Mouse (Mus musculus): ENCODE results near the gene Plb1.
A peak's percentile ranks its signal among the peaks of the same experiment; 100 is the strongest.

Gene Plb1

DNA sequence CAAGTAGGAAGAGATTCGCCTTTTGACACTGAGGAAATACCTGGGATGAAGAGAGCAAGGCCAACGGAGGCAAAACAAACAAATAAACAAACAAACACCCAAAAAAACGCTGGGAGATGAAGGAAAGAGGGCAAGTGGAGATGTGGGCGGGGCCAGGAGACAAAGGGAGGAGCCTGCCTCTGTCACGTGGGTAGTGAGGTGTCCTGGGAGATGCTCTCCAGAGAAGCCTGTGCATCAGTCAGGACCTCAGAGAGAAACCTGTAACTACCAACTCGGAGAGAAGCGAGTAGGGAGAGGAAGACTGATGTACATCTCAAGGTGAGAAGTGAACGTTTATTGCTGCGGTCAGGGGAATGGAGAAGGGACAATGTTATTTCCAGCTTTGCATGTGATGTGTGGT lies at the start of gene Plb1:
Gene Plb1, plus strand, starts transcription at position 235 of the 400 bp plus-strand sequence.
- no peak for DNase-seq (ENCODE audit: low read depth, low spot score)

DNA sequence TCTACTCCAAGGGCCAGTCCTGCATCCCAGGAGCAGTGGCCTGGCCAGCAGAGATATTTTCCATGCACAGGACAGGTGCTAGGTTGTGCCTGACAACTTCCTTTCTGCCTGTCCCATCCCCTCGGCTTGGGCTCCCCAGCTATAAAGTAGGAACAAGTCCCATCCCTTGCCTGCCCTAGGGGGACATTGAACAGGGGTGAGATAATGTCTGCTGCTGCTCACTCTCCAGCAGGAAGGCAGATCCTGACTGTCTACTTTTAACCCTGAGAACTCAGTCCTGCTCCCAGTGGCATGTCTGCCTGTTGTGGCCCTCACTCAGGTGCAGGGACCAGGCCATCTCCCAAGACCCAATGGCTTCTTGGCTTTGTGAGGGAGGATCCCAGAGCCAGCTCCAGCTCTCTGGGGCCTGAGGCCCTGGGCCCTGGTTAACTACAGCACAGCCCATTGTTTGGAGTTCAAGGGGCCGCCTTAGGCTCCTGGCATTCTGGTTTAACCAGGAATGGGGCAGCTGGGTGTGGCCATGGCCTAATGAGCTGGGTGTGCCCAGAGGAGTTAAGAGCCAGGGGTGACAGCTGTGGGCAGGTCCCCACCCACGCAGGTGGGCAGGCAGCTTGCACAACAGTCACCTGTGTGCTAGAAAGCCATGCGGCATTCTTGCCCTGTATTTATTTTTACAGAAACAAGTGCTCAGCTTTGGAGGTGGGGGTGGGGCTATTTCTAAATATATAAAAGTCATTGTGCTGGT lies 49.5 kb upstream of the Plb1 start:
- DNase-seq (ENCODE audit: low read depth, low spot score) = no peak

GRCm38 (mm10) chr5:32187717-32188116 lies 44.8 kb upstream of the Plb1 start:
- DNase-seq (ENCODE audit: low read depth, low spot score) = no peak

DNA sequence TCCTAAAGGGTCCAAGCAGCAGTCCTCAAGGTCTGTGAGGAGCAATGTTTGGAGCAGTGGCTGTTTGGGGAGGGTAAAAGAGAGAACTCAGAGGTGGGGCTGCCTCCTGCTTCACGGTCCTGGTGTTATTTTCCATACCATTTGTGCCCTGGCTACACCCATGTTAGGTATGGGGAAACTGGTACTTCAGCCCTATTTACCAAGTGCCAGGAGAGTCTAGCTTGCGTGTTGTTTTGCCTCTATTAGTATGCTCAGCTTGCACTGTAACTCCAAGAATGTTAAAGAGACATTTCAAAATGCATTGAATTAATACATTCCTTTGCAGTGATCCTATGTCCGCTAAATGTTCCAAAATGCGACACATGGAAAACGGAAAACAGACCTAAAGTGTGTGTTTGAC lies 41.2 kb upstream of the Plb1 start:
- no peak for DNase-seq (ENCODE audit: low read depth, low spot score)

- DNase-seq (ENCODE audit: low read depth, low spot score) = no peak
Measured at GRCm38 (mm10) chr5:32192016-32192845, 40.3 kb upstream of the Plb1 start.

- DNase-seq (ENCODE audit: low read depth, low spot score) = no peak
Measured at GRCm38 (mm10) chr5:32194236-32194635, 38.3 kb upstream of the Plb1 start.

GRCm38 (mm10) chr5:32195857-32196609 lies 36.5 kb upstream of the Plb1 start:
- DNase-seq (ENCODE audit: low read depth, low spot score) = no peak

- peak; percentile 69 for DNase-seq (ENCODE audit: low read depth, low spot score)
Measured at GRCm38 (mm10) chr5:32197698-32198097, 34.8 kb upstream of the Plb1 start.

GRCm38 (mm10) chr5:32199136-32199535 lies 33.4 kb upstream of the Plb1 start:
- no peak for DNase-seq (ENCODE audit: low read depth, low spot score)

- DNase-seq (ENCODE audit: low read depth, low spot score) = no peak
Measured at GRCm38 (mm10) chr5:32199594-32199993, 32.9 kb upstream of the Plb1 start.

DNA sequence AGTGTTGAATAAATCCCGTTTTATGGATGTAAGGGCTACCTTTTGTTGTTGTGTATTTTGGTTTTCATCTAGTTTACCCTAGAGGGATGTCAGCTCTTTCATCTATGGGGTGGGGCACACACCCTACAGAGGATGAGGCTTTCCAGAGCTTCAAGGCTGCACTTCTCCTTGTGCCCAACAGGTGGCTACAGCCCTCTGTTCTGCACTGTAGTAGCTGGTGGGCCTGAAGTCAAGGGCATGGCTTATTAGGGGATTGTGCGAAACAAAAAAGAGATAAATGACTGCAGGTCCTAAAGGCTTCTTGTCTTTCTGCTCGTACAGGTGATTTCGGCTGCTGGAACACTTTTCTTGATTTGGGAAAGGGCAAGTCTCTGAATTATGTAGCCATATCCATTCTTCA lies 27.9 kb upstream of the Plb1 start:
- no peak for DNase-seq (ENCODE audit: low read depth, low spot score)

DNA sequence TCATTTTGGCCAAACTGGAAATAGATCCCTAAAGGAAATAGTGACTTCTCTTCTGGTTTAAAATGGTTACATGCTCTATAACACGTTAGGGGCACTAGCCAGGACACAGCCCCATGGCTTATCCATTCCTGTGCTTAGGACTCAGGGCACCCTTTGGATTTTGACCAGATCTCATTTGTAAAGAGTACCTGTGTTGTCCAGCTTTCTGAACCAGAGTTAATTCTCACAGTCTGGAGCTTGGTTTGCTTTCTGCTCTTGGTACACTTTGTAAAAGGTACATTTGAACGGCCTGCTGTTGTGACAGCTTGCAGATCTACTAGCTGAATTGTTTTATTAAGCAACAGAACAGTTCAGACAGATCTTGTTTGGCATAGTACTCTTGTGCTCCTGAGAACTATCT lies 25.8 kb upstream of the Plb1 start:
- no peak for DNase-seq (ENCODE audit: low read depth, low spot score)

DNA sequence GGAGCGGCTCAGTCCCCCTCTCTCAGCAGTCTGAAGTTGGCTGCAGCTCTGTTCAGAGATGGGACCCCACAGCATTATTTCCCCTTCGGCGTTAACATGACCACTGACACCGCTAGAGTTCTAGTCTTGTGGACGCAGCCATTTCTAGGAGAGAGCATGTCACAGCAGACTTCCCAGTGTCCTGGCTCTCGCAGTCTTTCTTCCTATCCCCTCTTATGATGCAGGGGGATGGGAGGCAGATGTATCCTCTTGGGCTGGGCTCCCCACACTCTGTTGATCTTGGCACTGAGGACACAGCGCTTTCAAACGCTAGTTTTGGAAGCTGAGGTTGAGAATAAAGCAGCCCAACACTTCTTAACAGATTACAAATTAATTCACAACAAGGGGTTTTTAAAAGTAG lies 24.0 kb upstream of the Plb1 start:
- DNase-seq (ENCODE audit: low read depth, low spot score) = no peak

DNA sequence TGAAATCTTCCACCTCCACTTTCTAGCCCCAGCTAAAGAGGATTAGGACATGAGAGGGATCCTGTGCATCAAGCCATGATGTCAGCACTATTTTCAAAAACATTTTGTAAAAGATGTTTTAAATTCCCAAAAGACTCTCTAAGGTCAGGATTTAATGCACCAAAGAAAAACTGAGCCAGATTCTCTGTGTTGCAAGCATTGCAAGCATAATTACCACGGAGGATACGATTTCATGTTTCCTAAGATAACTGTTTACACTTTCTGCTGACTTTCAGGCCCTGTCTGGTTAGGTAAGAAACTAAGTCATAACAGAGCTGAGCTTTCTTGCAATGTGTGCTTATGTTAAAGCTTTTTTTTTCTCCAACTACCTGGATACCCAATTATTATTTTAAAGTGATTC lies 21.5 kb upstream of the Plb1 start:
- no peak for DNase-seq (ENCODE audit: low read depth, low spot score)

- no peak for DNase-seq (ENCODE audit: low read depth, low spot score)
Measured at GRCm38 (mm10) chr5:32213746-32214145, 18.8 kb upstream of the Plb1 start.

- DNase-seq (ENCODE audit: low read depth, low spot score) = peak; percentile 46
Measured at GRCm38 (mm10) chr5:32215510-32215909, 17.0 kb upstream of the Plb1 start.

DNA sequence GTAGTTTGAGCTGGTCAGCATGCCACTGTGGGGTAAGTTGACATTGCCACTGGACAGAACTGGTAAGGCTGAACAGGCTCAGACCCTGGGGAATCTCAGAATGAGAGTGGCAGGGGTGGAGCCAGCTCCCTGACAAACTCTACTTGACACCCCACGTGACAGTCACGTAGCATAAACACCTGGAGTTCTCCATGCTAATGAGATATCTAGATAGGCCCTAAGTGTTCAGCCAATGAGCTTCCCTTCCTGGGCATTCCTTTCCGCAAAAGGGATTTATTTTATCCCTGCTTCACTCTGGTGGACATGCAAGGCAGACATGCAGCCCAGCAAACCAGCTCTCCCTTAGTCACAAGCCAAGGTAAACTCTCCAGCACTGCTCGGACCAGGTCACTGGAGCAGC lies 16.0 kb upstream of the Plb1 start:
- no peak for DNase-seq (ENCODE audit: low read depth, low spot score)

DNA sequence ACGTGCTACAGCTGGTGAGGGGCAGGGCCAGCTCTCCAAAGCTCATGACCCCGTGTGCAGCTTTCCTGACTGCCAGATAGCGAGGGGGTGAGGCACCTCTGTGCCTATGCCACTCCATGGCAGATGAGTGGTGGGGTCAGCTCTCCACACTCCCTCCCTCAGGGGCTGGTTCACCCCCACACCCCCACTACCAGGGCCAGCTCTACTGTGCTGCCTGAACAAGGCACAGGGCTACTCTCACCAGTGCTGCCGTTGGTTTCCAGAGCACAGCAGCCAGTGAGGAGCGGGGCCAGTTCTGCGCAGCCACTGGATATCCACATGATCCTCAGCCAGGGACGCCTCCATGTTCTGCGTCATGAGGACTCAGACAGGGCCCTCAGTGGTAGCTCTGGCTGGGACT lies 15.0 kb upstream of the Plb1 start:
- DNase-seq (ENCODE audit: low read depth, low spot score) = no peak

GRCm38 (mm10) chr5:32230372-32230771 lies 2.1 kb upstream of the Plb1 start:
- DNase-seq (ENCODE audit: low read depth, low spot score) = peak; percentile 28

GRCm38 (mm10) chr5:32239337-32239736 lies 6.8 kb downstream of the Plb1 start:
- DNase-seq (ENCODE audit: low read depth, low spot score) = no peak

DNA sequence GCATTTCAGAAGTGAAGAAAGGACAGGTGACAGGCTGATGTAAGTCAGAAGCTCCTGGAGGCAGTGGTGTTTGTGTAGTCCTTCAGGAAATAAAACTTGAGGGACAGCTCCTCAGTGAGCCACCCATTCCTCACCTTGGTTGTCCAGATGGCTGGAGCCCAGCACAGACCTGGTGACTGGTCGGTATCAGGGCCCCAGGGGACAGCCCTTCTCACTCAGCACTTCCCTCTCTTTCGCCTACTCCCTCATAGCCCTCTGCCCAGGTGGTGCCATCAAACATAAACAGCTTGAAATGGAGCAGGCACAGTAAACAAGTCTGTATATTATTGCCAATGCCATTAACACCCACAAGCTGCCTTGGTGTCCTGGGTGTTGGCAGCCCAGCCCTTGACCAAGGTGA lies 8.2 kb downstream of the Plb1 start:
- no peak for DNase-seq (ENCODE audit: low read depth, low spot score)

DNA sequence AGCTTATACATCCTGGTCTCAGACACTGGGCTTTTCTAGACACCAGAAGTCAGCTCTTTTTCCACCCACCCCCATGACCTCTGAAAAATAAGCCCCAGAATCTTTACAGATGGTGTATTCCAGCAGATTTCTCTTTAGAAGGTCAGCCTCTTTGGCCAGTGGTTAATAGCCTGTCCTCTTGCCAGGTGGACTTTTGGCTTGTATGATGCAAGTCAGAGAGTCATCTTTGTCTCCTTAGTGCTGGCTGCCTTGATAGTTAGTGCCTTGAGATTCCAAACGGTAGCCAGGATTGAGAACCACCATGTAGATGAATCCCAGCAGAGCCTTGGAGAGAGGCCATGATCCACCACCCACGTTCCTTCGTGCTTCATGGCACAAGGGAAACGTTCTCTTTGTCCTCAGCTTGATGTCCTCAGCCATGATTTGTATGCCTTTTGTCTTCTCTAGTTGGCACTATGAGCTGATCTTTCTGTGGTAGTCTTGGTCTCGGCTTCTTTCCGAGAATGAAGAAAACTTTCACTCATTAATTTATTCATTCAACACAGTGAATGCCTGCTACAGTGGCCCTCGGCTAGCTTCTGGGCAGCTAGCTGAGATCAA lies 10.9 kb downstream of the Plb1 start:
- no peak for DNase-seq (ENCODE audit: low read depth, low spot score)

Measured in WW6 (cell line).